Mouse (Mus musculus): Measurements from ENCODE around the gene Adgrg1.

GRCm38 (mm10) chr8:95023201-95023600 is 48.6 kb downstream of the Adgrg1 start:
- TF ChIP-seq CTCF (IDR thresholded peaks at IDR 0.05; ENCODE audit: low read depth, low read length) (no peak), POLR2A (IDR thresholded peaks at IDR 0.05; ENCODE audit: borderline replicate concordance, low read depth, low read length) (no peak)

Data from bone marrow macrophage, adult 2 months (primary cell).